Mouse (Mus musculus) lung, adult 18-20 months (tissue): ENCODE results near the gene Tmc8.
A peak's percentile ranks its signal among the peaks of the same experiment; 100 is the strongest.
"Not testable (repeated sequence)": the region's sequence is repeated elsewhere in the genome, so short reads cannot be mapped to it uniquely, and the experiment has no call there.

ENCODE experiments used
- DNase-seq, 2 experiments: peaks; one replicate each; pipeline ENCODE4 v3.0.0; 2022; ENCODE audit warnings: mixed read lengths in 2 of 2

Gene Tmc8

DNA sequence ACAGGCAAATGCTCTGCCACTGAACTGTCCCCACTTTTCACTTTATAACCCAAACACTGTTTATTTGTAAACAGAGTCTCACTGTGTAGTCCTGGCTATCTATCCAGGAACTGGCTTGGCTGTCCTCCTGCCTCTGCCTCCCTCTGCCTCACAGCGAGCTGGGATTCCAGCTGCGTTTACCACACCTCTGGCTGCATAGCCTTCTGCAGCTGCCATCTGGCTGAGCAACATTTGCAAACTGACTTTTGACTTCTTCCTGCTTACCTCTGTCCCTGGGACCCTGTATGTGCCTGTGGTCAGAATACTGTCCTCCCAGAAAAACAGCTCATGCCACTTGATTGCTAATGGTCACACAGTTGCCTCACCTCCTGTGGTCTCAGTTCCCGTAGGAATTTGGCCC, 45.5 kb downstream of the Tmc8 start:
- no peak for DNase-seq

- peak; percentile 64 to 67 for DNase-seq
Measured at GRCm38 (mm10) chr11:117828149-117828887, 46.4 kb downstream of the Tmc8 start.

- peak; percentile 50 to 52 for DNase-seq
Measured at GRCm38 (mm10) chr11:117828888-117829604, 47.2 kb downstream of the Tmc8 start.

GRCm38 (mm10) chr11:117829671-117830215, 47.9 kb downstream of the Tmc8 start:
- DNase-seq = peak in 1 of 2 experiments; percentile 32

- DNase-seq = peak in 1 of 2 experiments; percentile 35
Measured at GRCm38 (mm10) chr11:117830401-117830800, 48.5 kb downstream of the Tmc8 start.

- DNase-seq = peak; percentile 81 to 85
Measured at GRCm38 (mm10) chr11:117832086-117832969, 50.5 kb downstream of the Tmc8 start.

GRCm38 (mm10) chr11:117833509-117833908, 51.6 kb downstream of the Tmc8 start:
- DNase-seq = not testable (repeated sequence)

DNA sequence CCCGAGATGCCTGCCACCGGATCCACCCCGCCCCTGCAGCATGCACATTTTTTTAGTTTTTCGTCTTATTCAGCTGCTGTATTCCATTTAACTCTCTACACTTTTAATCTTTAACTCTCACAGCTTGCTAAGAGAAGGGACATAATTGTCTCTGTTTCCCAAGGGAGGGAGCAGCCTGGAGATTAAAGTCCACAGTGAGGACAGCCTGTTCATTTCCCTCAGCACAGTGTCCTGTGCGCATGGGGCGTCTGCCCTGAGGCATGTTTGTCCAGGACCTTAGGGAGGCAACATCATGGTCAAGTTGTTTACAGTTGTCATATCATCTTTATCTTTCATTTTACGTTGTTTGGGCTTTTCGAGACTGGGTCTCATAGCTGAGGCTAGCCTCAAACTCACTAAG, 52.2 kb downstream of the Tmc8 start:
- DNase-seq = no peak

DNA sequence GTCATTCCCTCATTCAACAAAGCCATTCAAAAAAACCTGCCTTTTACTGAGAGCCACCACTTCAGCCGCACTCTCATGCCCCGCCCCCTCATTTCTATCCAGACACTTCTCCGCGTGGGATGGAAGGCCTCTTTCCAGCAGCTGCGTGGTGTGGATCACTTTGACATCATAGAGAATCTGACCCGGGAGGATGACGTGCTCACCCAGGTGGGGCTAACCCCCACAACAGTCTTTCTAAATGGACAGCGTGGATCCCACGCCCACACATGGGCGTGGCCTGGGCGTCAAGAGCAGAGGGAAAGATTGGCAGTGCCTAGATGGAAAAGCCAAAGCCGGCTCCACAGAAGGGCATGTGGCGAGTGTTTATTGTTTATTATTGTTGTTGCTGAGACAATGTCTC, 54.4 kb downstream of the Tmc8 start:
- DNase-seq = peak; percentile 58 to 67

DNA sequence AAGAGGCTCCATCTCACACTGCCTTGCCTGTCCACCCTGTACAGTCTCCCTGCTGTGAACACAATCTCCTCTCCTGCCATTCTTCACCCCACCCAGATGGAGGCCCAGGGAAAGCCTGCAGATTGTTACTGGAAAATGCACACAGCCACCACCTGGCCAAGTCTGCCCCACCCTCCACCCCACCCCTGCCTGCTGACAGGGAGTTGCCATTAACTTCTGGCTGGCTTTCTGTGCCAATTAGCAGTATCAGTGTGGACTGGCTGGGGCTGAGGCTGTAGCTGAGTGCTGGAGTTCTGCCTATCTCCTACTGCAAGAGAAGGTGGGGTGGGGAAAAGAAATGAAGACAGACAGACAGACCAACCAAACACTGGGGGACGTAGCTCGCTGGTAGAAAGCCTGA, 56.7 kb downstream of the Tmc8 start:
- no peak for DNase-seq

- no peak for DNase-seq
Measured at GRCm38 (mm10) chr11:117839021-117839420, 57.1 kb downstream of the Tmc8 start.

- DNase-seq = no peak
Measured at GRCm38 (mm10) chr11:117840910-117841309, 59.0 kb downstream of the Tmc8 start.
